Mouse (Mus musculus): ENCODE data around the gene Nfatc3. TPM values are rescaled to one million over a fixed set of nuclear protein-coding genes. Genes with fewer than 3 reads are reported as not detected.
"Not testable (repeated sequence)": the region's sequence is repeated elsewhere in the genome, so short reads cannot be mapped to it uniquely, and the experiment has no call there.

Nfatc3 gene
- 8.5 and 17.8 TPM in 2 replicates for polyA plus RNA-seq (2011; ENCODE audit: insufficient read depth, insufficient read length, low replicate concordance, missing spikeins)

- peak within 1 kb of the TSS; percentile 84 for H3K4me3 ChIP-seq (replicated peaks; ENCODE audit: control insufficient read depth, low read depth, low read length)
- peak within 1 kb of the TSS; percentile 97 for H3K27ac ChIP-seq (ENCODE audit: control insufficient read depth, insufficient read depth, low read depth, low read length, poor library complexity)
- peaks cover 9% of the 10 kb centered on the region for H3K4me1 ChIP-seq (ENCODE audit: control insufficient read depth, insufficient read depth, low read length)
- no peak for TF ChIP-seq CTCF (IDR thresholded peaks at IDR 0.05; ENCODE audit: control insufficient read depth, insufficient read depth, low read length)
- no peak; the same call in 1 of the 2 replicates for TF ChIP-seq POLR2A (IDR thresholded peaks at IDR 0.05; ENCODE audit: borderline replicate concordance, control insufficient read depth, low read depth, low read length)
- under 1% methylated on average over 45 of the region's 52 CpGs for WGBS
Measured at GRCm38 (mm10) chr8:106058731-106059612, at the start of gene Nfatc3. Nfatc3 (plus strand) TSS chr8:106058840.

DNA sequence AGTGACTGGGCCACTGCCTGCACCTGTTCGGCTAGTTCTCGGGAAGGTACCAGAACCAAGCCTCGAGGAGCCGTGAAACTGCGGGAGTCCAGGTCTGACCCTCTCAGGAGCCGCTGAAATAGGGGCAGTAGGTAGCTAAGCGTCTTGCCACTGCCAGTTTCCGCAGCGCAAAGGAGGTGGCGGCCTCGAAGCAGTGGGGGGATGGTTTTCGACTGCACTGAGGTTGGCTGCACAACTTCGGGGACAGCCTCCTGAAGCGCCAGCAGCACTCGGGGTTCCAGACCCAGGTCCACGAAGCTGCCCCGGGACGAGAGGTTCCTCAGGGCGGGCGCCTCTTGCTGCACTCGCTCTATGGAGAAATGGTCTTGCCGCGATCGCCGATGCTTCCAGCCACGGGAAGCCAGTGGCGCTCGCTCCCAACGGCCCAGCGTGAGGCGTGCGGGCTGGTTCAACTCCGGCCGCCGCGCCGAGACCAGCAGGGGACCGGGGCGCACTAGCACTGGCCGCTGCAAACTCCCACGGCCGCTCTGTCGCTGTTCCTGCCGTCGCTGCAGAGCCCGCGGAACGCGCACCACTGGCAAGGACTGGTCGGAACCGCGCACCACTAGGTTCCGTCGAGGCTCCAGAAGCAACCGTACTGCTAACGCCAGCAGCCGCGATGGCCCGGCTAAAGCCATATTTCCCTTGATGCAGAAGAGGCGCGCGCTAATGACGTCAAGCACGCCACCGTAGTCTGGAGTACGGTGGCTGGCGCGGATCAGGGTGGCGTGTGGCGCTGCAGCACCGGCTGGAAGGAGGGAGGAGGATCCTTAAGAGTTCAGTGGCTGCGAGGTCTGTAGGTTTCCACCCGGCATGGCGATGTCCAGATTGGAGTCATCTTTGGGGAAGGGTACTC is 47.6 kb upstream of the Nfatc3 start:
- whole genome bisulfite sequencing: under 1% methylated on average over 74 of the region's 74 CpGs
- TF ChIP-seq POLR2A (IDR thresholded peaks at IDR 0.05; ENCODE audit: borderline replicate concordance, control insufficient read depth, low read depth, low read length): peak; percentile 81; the same call in 1 of the 2 replicates
- no peak; the same call in 1 of the 2 replicates for TF ChIP-seq CTCF (IDR thresholded peaks at IDR 0.05; ENCODE audit: control insufficient read depth, insufficient read depth, low read length)
- Histone ChIP-seq H3K27ac (ENCODE audit: control insufficient read depth, insufficient read depth, low read depth, low read length, poor library complexity) (peak overlapping the region; percentile 61), H3K4me3 (replicated peaks; ENCODE audit: control insufficient read depth, low read depth, low read length) (peak overlapping the region; percentile 87), H3K4me1 (ENCODE audit: control insufficient read depth, insufficient read depth, low read length) (peaks cover 2% of the 10 kb centered on the region; the same call in 1 of the 2 replicates)

- TF ChIP-seq POLR2A (IDR thresholded peaks at IDR 0.05; ENCODE audit: borderline replicate concordance, control insufficient read depth, low read depth, low read length) (no peak), CTCF (IDR thresholded peaks at IDR 0.05; ENCODE audit: control insufficient read depth, insufficient read depth, low read length) (no peak)
- peak within 1 kb of the TSS; percentile 87 for H3K4me3 ChIP-seq (replicated peaks; ENCODE audit: control insufficient read depth, low read depth, low read length)
- peak within 1 kb of the TSS; percentile 61 for H3K27ac ChIP-seq (ENCODE audit: control insufficient read depth, insufficient read depth, low read depth, low read length, poor library complexity)
- peaks cover 2% of the 10 kb centered on the region; the same call in 1 of the 2 replicates for H3K4me1 ChIP-seq (ENCODE audit: control insufficient read depth, insufficient read depth, low read length)
- under 1% methylated on average over 6 of the region's 6 CpGs for WGBS
Measured at GRCm38 (mm10) chr8:106011643-106011986, 47.0 kb upstream of the Nfatc3 start, which contains the start of gene Ddx28. Ddx28 (minus strand) TSS chr8:106011882.

GRCm38 (mm10) chr8:106012203-106012602 is 46.4 kb upstream of the Nfatc3 start:
- H3K4me3 ChIP-seq (replicated peaks; ENCODE audit: control insufficient read depth, low read depth, low read length): peak overlapping the region; percentile 3
- not testable (repeated sequence) for H3K4me1 ChIP-seq (ENCODE audit: control insufficient read depth, insufficient read depth, low read length); H3K27ac ChIP-seq (ENCODE audit: control insufficient read depth, insufficient read depth, low read depth, low read length, poor library complexity)
- WGBS: 56% methylated on average over 8 of the region's 8 CpGs

- Histone ChIP-seq H3K4me1 (ENCODE audit: control insufficient read depth, insufficient read depth, low read length) (no peaks in the 10 kb centered on the region; the same call in 1 of the 2 replicates), H3K4me3 (replicated peaks; ENCODE audit: control insufficient read depth, low read depth, low read length) (no peak overlapping the region), H3K27ac (ENCODE audit: control insufficient read depth, insufficient read depth, low read depth, low read length, poor library complexity) (no peak overlapping the region)
- TF ChIP-seq CTCF (IDR thresholded peaks at IDR 0.05; ENCODE audit: control insufficient read depth, insufficient read depth, low read length) (no peak), POLR2A (IDR thresholded peaks at IDR 0.05; ENCODE audit: borderline replicate concordance, control insufficient read depth, low read depth, low read length) (no peak)
- 65% methylated on average over 6 of the region's 6 CpGs for WGBS
Measured at GRCm38 (mm10) chr8:106016284-106016683, 42.4 kb upstream of the Nfatc3 start.

DNA sequence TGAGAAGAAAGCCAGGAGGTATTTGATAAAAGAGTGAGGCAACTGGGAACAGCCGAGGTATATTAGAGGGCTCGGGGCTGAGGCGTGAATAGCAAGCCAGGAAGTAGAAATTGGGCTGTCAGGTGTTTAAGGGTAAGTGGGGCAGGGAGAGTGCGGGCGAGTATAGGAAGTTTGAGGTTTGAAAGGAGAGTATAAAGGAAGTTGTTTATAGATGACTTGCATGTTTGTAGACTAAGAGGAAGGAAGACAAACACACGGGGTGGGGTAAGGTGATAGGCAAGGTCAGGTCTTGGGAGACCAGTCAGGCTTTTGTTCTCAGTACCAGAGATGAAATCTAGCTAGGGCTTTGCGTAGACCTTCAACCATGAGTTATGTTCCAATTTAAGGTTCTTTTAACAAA is 41.5 kb upstream of the Nfatc3 start:
- WGBS: 13% methylated on average over 7 of the region's 7 CpGs
- Histone ChIP-seq H3K27ac (ENCODE audit: control insufficient read depth, insufficient read depth, low read depth, low read length, poor library complexity) (no peak overlapping the region), H3K4me1 (ENCODE audit: control insufficient read depth, insufficient read depth, low read length) (no peaks in the 10 kb centered on the region; the same call in 1 of the 2 replicates), H3K4me3 (replicated peaks; ENCODE audit: control insufficient read depth, low read depth, low read length) (no peak overlapping the region)
- no peak for TF ChIP-seq POLR2A (IDR thresholded peaks at IDR 0.05; ENCODE audit: borderline replicate concordance, control insufficient read depth, low read depth, low read length)
- TF ChIP-seq CTCF (IDR thresholded peaks at IDR 0.05; ENCODE audit: control insufficient read depth, insufficient read depth, low read length): no peak

- WGBS: 67% methylated on average over 3 of the region's 3 CpGs
- TF ChIP-seq POLR2A (IDR thresholded peaks at IDR 0.05; ENCODE audit: borderline replicate concordance, control insufficient read depth, low read depth, low read length) (no peak), CTCF (IDR thresholded peaks at IDR 0.05; ENCODE audit: control insufficient read depth, insufficient read depth, low read length) (no peak)
- Histone ChIP-seq H3K4me3 (replicated peaks; ENCODE audit: control insufficient read depth, low read depth, low read length) (no peak overlapping the region), H3K4me1 (ENCODE audit: control insufficient read depth, insufficient read depth, low read length) (no peaks in the 10 kb centered on the region; the same call in 1 of the 2 replicates), H3K27ac (ENCODE audit: control insufficient read depth, insufficient read depth, low read depth, low read length, poor library complexity) (no peak overlapping the region)
Measured at GRCm38 (mm10) chr8:106018039-106018438, 40.6 kb upstream of the Nfatc3 start.

DNA sequence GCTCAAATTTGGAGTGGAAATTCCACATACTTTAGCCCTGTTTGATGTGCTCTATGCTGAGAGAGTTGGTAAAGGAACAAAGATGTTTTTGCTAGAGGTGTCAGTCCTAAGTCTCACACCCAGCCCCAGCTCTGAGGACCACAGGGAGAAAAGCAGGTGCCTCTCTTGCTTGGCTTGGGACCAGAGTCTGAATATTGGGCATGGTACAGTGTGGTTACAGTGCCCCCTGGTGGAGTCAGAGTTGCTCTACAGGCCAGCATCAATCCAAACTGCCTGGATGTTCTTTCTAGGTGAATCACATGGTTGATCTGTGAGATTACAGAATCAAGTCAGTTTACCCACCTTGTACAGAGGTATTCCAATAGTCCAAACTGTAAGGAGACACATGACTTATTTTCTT is 36.2 kb upstream of the Nfatc3 start:
- no peak overlapping the region for H3K4me3 ChIP-seq (replicated peaks; ENCODE audit: control insufficient read depth, low read depth, low read length)
- no peak for TF ChIP-seq POLR2A (IDR thresholded peaks at IDR 0.05; ENCODE audit: borderline replicate concordance, control insufficient read depth, low read depth, low read length)
- TF ChIP-seq CTCF (IDR thresholded peaks at IDR 0.05; ENCODE audit: control insufficient read depth, insufficient read depth, low read length): peak; percentile 98

More for the DNA sequence above, 36.2 kb upstream of the Nfatc3 start:
- Histone ChIP-seq H3K4me1 (ENCODE audit: control insufficient read depth, insufficient read depth, low read length) (no peaks in the 10 kb centered on the region), H3K27ac (ENCODE audit: control insufficient read depth, insufficient read depth, low read depth, low read length, poor library complexity) (no peak overlapping the region)
